Mouse (Mus musculus) olfactory bulb, adult 2 months (tissue): ENCODE measurements around the gene Rsu1. TPM values are rescaled to one million over a fixed set of nuclear protein-coding genes. Genes with fewer than 3 reads are reported as not detected.

Experiments used
- H3K27ac ChIP-seq: fragments of 200-500 bp; 2 replicates; pipeline ENCODE4 v1.5.1; 2012; ENCODE audit warnings: low read depth, low read length; ENCODE audit not compliant: insufficient read depth
- H3K4me1 ChIP-seq: fragments of 200-500 bp; 2 replicates; pipeline ENCODE4 v1.6.1; 2012; ENCODE audit warnings: low read length; ENCODE audit not compliant: control insufficient read depth, insufficient read depth
- H3K4me3 ChIP-seq: fragments of 200-500 bp; 2 replicates; pipeline ENCODE4 v1.5.1; 2012; ENCODE audit warnings: mild to moderate bottlenecking, low read depth, low read length, moderate library complexity; ENCODE audit not compliant: insufficient read depth
- CTCF ChIP-seq: fragments of 200-500 bp; IDR thresholded peaks from 2 replicates; pipeline ENCODE4 v1.5.1; 2012; ENCODE audit warnings: low read depth, mild to moderate bottlenecking, low read length, moderate library complexity; ENCODE audit not compliant: insufficient read depth
- POLR2A ChIP-seq: fragments of 200-500 bp; IDR thresholded peaks from 2 replicates; pipeline ENCODE4 v1.6.1; 2012; ENCODE audit warnings: mild to moderate bottlenecking, low read depth, low read length, moderate library complexity; ENCODE audit not compliant: insufficient read depth
- WGBS: fragments of 180-500 bp; shearing (Covaris S2); methylation state at CpG from one replicate; pipeline ENCODE4 v1.1.7; 2018; 5-methylcytosine and 5-hydroxymethylcytosine counted together
- polyA plus RNA-seq: library from polyadenylated mRNA; stranded (reverse); fragments of >200 nt; gene quantifications from 2 replicates; pipeline ENCODE4 v1.2.4, GENCODE M21; 2012; ENCODE audit warnings: low replicate concordance; ENCODE audit not compliant: missing spikeins, insufficient read depth, insufficient read length

Rsu1 gene
- polyA plus RNA-seq, 1 experiment: not detected

DNA sequence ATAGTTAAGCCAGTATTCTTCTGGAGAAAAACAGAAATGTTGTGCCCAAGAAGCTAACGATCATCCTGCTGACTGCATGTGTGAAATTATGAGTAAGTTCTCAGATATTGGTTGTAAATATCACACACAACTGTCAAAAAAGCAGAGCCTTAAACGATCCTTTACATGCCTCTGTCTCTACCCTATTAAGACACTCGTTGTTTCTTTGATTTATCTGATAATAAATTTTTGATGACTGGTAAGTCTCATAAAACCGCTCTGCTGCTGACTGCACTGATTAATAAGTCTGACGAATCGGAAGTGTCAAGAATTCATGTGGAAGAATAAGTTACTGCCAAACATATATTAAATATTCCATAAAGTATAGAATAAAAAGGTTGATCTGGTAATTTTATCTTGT is 126.0 kb downstream of the Rsu1 start:
- WGBS: 94% methylated on average over 6 of the region's 6 CpGs
- Histone ChIP-seq H3K4me1 (no peaks in the 10 kb centered on the region), H3K4me3 (no peak overlapping the region), H3K27ac (no peak overlapping the region)
- TF ChIP-seq POLR2A: no peak
- no peak for TF ChIP-seq CTCF

- Histone ChIP-seq H3K4me3 (no peak overlapping the region), H3K27ac (no peak overlapping the region), H3K4me1 (peaks cover 2% of the 10 kb centered on the region)
- WGBS: 96% methylated on average over 2 of the region's 2 CpGs
- no peak for TF ChIP-seq CTCF
- TF ChIP-seq POLR2A: no peak
These were observed 136.3 kb downstream of the Rsu1 start for GRCm38 (mm10) chr2:13134890-13135289.

- TF ChIP-seq CTCF (no peak), POLR2A (no peak)
- H3K27ac ChIP-seq: no peak overlapping the region
- no peak overlapping the region for H3K4me3 ChIP-seq
- peaks cover 6% of the 10 kb centered on the region for H3K4me1 ChIP-seq
- 92% methylated on average over 8 of the region's 8 CpGs for WGBS
These were observed 138.4 kb downstream of the Rsu1 start for GRCm38 (mm10) chr2:13132841-13133240.

DNA sequence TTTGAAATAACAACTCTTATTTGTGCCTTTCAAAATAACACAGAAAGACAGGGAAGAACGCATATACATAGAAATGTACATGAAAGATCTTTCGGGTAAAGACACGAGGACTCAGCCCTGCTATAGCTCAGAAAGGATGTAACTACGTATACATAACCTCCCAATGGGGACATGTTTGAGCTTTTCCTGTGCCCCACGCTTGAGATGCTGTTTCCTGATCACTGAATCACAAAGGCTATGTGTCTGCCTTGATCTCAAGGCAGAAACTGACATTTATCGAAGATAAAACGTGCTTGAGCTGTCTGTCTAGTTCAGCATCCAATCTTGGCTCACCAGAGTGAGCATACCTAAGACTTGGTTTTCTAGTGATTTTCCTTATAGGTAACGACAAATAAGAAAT is 138.8 kb downstream of the Rsu1 start:
- H3K4me1 ChIP-seq: peaks cover 7% of the 10 kb centered on the region
- WGBS: 88% methylated on average over 8 of the region's 8 CpGs
- no peak for TF ChIP-seq POLR2A
- no peak for TF ChIP-seq CTCF
- H3K4me3 ChIP-seq: no peak overlapping the region
- no peak overlapping the region for H3K27ac ChIP-seq

GRCm38 (mm10) chr2:13129859-13130258 is 141.4 kb downstream of the Rsu1 start:
- no peak overlapping the region for H3K27ac ChIP-seq
- 59% methylated on average over 10 of the region's 10 CpGs for WGBS
- peaks cover 9% of the 10 kb centered on the region for H3K4me1 ChIP-seq
- H3K4me3 ChIP-seq: no peak overlapping the region
- TF ChIP-seq POLR2A (no peak), CTCF (no peak)

GRCm38 (mm10) chr2:13129337-13129736 is 141.9 kb downstream of the Rsu1 start:
- Histone ChIP-seq H3K27ac (no peak overlapping the region), H3K4me3 (peak overlapping the region; percentile 16; the same call in 1 of the 2 replicates), H3K4me1 (peaks cover 9% of the 10 kb centered on the region)
- 28% methylated on average over 10 of the region's 10 CpGs for WGBS
- TF ChIP-seq POLR2A: no peak

GRCm38 (mm10) chr2:13120461-13120860 is 150.8 kb downstream of the Rsu1 start:
- TF ChIP-seq CTCF (no peak), POLR2A (no peak)
- no peaks in the 10 kb centered on the region for H3K4me1 ChIP-seq
- no peak overlapping the region for H3K4me3 ChIP-seq
- 92% methylated on average over 5 of the region's 5 CpGs for WGBS
- H3K27ac ChIP-seq: no peak overlapping the region

- Histone ChIP-seq H3K4me3 (no peak overlapping the region), H3K4me1 (no peaks in the 10 kb centered on the region), H3K27ac (no peak overlapping the region)
- 61% methylated on average over 4 of the region's 4 CpGs for WGBS
- no peak for TF ChIP-seq CTCF
- TF ChIP-seq POLR2A: no peak
These were observed 153.3 kb downstream of the Rsu1 start for GRCm38 (mm10) chr2:13117896-13118295.

GRCm38 (mm10) chr2:13106531-13106930 is 164.7 kb downstream of the Rsu1 start:
- 54% methylated on average over 4 of the region's 4 CpGs for WGBS
- H3K27ac ChIP-seq: no peak overlapping the region
- H3K4me3 ChIP-seq: no peak overlapping the region
- no peaks in the 10 kb centered on the region for H3K4me1 ChIP-seq
- TF ChIP-seq POLR2A: no peak
- TF ChIP-seq CTCF: no peak

DNA sequence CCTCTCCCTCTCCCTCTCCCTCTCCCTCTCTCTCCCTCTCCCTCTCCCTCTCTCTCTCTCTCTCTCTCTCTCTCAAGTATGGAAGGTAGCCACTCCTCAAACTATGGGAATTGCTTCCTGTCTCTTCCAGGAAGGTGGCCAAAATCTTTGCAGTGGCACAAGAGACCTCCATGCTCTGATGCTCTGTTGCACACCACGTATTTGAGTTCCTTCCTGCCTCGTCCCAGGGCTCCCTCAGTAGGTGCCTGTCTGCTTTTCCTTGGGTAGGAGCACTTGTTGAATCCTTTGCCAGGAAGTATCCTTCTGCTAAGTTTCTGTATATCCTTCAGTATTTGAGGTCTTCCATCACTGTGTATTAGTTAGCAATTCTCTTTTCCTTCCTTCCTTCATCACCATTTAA is 166.8 kb downstream of the Rsu1 start:
- Histone ChIP-seq H3K4me3 (no peak overlapping the region), H3K4me1 (no peaks in the 10 kb centered on the region), H3K27ac (no peak overlapping the region)
- 65% methylated on average over 2 of the region's 2 CpGs for WGBS
- TF ChIP-seq CTCF (no peak), POLR2A (no peak)
